Mouse (Mus musculus): ENCODE results near the gene Lrrc34. TPM values are rescaled to one million over a fixed set of nuclear protein-coding genes. Genes with fewer than 3 reads are reported as not detected.

Gene Lrrc34
- polyA plus RNA-seq, 1 experiment from 2014 or later = 1.1 TPM

DNA sequence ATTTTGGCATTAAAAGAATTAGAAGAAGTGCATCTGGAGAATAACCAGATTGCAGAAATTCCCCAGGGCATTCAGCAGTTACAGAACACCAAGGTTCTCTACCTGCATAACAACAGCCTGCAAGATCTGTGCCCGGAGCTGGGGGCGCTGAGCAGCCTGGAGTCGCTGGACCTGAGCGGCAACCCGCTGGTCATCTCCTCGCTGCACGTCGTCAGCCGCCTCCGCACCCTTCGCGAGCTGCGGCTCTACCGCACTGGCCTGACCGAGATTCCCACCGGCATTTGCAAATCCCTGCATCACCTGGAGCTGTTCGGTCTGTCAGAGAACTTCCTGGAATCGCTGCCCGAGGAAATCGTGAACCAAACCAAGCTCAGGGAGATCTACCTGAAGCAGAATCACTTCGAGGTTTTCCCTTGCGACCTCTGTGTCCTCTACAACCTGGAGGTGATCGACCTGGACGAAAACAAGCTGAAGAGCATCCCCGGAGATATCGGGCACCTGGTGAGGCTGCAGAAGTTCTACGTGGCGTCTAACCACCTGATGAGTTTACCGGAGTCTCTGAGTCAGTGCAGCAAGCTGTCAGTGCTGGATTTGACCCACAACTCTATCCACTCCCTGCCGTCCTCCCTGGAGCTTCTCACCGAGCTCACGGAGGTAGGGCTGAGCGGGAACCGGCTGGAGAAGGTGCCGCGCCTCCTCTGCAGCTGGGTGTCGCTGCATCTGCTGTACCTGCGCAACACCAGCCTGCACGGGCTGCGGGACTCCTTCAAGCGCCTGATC, 2.6 kb upstream of the Lrrc34 start:
- Histone ChIP-seq H3K27ac (replicated peaks; ENCODE audit: low read depth, low read length) (no peak overlapping the region), H3K9me3 (ENCODE audit: control insufficient read depth, low read length) (no peaks in the 10 kb centered on the region), H3K4me3 (replicated peaks; ENCODE audit: low read depth, low read length) (peak overlapping the region; percentile 44), H3K36me3 (ENCODE audit: control insufficient read depth, insufficient read depth, low read length) (no peaks in the 10 kb centered on the region), H3K9ac (replicated peaks; ENCODE audit: low read length) (peak overlapping the region; percentile 43; the same call in 1 of the 2 replicates), H3K4me2 (ENCODE audit: low read length) (peak overlapping the region; percentile 84), H3K4me1 (ENCODE audit: control insufficient read depth, insufficient read depth, low read length) (peaks cover 4% of the 10 kb centered on the region; the same call in 1 of the 2 replicates), H3K27me3 (ENCODE audit: control insufficient read depth, insufficient read depth, low read length) (peaks cover 12% of the 10 kb centered on the region)
- DNase-seq = peak; percentile 69
- under 1% methylated on average over 41 of the region's 41 CpGs for WGBS
- ATAC-seq (ENCODE audit: low FRiP score, low TSS enrichment) = peak; percentile 55; the same call in 1 of the 2 replicates

DNA sequence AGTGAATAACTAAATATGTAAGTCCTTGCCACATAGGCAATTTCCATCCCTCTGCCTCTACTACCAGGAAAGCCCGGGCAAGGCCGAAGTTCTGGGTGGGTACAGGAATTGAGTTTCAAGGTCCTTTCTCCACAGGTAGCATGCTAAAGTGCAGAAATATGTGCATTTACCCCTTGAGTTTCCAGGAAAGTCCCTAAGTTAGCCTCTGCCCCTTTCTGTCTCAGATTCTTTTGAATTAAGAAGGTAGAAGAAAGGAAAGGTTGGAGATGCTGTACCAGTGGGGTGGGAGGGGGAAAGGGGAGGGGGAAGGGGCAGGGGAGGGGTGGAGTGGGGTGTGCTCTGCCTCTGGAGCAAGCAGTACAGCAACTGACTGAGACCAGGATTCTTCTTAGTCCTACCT, 797 bp upstream of the Lrrc34 start:
- Histone ChIP-seq H3K27ac (replicated peaks; ENCODE audit: low read depth, low read length) (no peak overlapping the region), H3K9ac (replicated peaks; ENCODE audit: low read length) (no peak overlapping the region), H3K4me3 (replicated peaks; ENCODE audit: low read depth, low read length) (no peak overlapping the region), H3K27me3 (ENCODE audit: control insufficient read depth, insufficient read depth, low read length) (peaks cover 12% of the 10 kb centered on the region), H3K4me1 (ENCODE audit: control insufficient read depth, insufficient read depth, low read length) (peaks cover 4% of the 10 kb centered on the region; the same call in 1 of the 2 replicates), H3K9me3 (ENCODE audit: control insufficient read depth, low read length) (no peaks in the 10 kb centered on the region), H3K36me3 (ENCODE audit: control insufficient read depth, insufficient read depth, low read length) (no peaks in the 10 kb centered on the region), H3K4me2 (ENCODE audit: low read length) (no peak overlapping the region)
- 100% methylated on average over 2 of the region's 2 CpGs for WGBS
- DNase-seq (no peak), ATAC-seq (ENCODE audit: low FRiP score, low TSS enrichment) (no peak)

DNA sequence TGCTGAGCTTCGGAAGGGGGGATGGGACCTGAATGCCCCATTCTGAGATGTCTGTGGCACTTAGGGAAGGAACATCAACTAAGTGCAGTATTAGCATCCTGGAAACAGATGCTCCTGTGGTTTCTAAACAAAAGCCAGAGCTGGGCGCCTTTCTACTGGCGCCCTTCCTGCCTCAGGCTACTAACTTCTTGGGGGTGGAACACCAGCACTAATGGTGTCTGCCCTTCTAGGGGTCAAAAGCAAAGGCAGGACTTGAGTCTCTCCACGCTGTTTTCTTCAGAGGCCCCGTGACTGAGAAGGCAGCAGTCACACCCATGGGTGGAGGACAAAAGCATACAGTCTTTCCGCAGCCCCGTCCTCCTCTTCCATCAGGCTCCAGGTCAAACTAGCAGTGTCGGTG, 908 bp downstream of the Lrrc34 start:
- no peak for DNase-seq
- WGBS = 55% methylated on average over 8 of the region's 8 CpGs
- Histone ChIP-seq H3K36me3 (ENCODE audit: control insufficient read depth, insufficient read depth, low read length) (no peaks in the 10 kb centered on the region), H3K27me3 (ENCODE audit: control insufficient read depth, insufficient read depth, low read length) (peaks cover 12% of the 10 kb centered on the region), H3K9me3 (ENCODE audit: control insufficient read depth, low read length) (no peaks in the 10 kb centered on the region), H3K9ac (replicated peaks; ENCODE audit: low read length) (no peak overlapping the region), H3K4me2 (ENCODE audit: low read length) (no peak overlapping the region), H3K27ac (replicated peaks; ENCODE audit: low read depth, low read length) (no peak overlapping the region), H3K4me1 (ENCODE audit: control insufficient read depth, insufficient read depth, low read length) (peaks cover 4% of the 10 kb centered on the region; the same call in 1 of the 2 replicates), H3K4me3 (replicated peaks; ENCODE audit: low read depth, low read length) (no peak overlapping the region)
- no peak for ATAC-seq (ENCODE audit: low FRiP score, low TSS enrichment)

DNA sequence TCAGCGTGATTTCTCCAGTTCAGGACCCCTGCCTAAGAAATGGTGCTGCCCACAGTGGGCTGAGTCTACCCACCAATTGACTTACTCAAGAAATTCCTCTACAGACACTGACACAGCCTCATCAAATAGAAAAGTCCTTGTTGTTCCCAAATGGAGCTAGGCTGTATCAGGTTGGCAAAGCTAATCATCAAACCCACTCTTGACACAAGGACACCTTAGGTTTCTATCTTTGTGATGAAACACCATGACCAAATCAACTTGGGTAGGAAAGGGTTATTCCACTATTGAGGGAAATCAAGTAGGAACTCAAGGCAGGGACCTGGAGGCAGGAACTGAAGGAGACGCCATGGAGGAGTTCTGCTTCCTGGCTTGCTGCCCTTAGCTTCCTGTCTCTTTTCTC, 3.5 kb downstream of the Lrrc34 start, which contains the start of gene Lrriq4:
Lrriq4 (plus strand) TSS at position 301 of the 400 bp plus-strand sequence.
- ATAC-seq (ENCODE audit: low FRiP score, low TSS enrichment) (no peak), DNase-seq (no peak)
- no peaks in the 10 kb centered on the region for H3K9me3 ChIP-seq (ENCODE audit: control insufficient read depth, low read length)
- 0 out of 2 replicates have a peak, but pooled peaks cover 4% of the 10 kb centered on the region for H3K27me3 ChIP-seq (ENCODE audit: control insufficient read depth, insufficient read depth, low read length)
- peaks cover 4% of the 10 kb centered on the region; the same call in 1 of the 2 replicates for H3K4me1 ChIP-seq (ENCODE audit: control insufficient read depth, insufficient read depth, low read length)
- no peak within 1 kb of the TSS for H3K4me3 ChIP-seq (replicated peaks; ENCODE audit: low read depth, low read length)
- H3K9ac ChIP-seq (replicated peaks; ENCODE audit: low read length) = no peak within 1 kb of the TSS
- H3K36me3 ChIP-seq (ENCODE audit: control insufficient read depth, insufficient read depth, low read length) = no peaks in the 10 kb centered on the region
- WGBS = 79% methylated on average over 2 of the region's 2 CpGs
- H3K4me2 ChIP-seq (ENCODE audit: low read length) = no peak within 1 kb of the TSS
- H3K27ac ChIP-seq (replicated peaks; ENCODE audit: low read depth, low read length) = no peak within 1 kb of the TSS

DNA sequence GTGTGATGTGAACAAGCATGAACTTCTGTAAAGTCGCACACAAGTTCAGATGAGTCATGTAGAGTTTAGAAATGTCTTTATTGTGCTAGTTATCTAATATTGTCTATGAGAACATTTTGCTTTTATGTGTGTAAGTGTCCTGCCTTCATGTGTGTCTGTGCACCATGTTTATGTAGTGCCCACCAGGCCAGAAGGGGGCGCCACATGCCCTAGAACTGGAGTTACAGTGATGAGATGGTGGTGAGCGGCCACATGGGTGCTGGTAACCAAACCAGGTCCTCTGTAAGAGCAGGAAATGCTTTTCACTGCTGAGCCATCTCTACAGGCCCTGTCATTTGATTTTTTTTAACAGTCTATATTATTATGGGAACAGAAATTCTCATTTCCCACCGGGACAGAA, 12.0 kb downstream of the Lrrc34 start:
- no peaks in the 10 kb centered on the region for H3K9me3 ChIP-seq (ENCODE audit: control insufficient read depth, low read length)
- ATAC-seq (ENCODE audit: low FRiP score, low TSS enrichment) (no peak), DNase-seq (no peak)
- H3K36me3 ChIP-seq (ENCODE audit: control insufficient read depth, insufficient read depth, low read length) = no peaks in the 10 kb centered on the region
- H3K27ac ChIP-seq (replicated peaks; ENCODE audit: low read depth, low read length) = no peak overlapping the region
- H3K4me3 ChIP-seq (replicated peaks; ENCODE audit: low read depth, low read length) = no peak overlapping the region
- no peak overlapping the region for H3K4me2 ChIP-seq (ENCODE audit: low read length)
- H3K9ac ChIP-seq (replicated peaks; ENCODE audit: low read length) = no peak overlapping the region
- no peaks in the 10 kb centered on the region for H3K4me1 ChIP-seq (ENCODE audit: control insufficient read depth, insufficient read depth, low read length)
- H3K27me3 ChIP-seq (ENCODE audit: control insufficient read depth, insufficient read depth, low read length) = no peaks in the 10 kb centered on the region
- WGBS = 84% methylated on average over 4 of the region's 4 CpGs

DNA sequence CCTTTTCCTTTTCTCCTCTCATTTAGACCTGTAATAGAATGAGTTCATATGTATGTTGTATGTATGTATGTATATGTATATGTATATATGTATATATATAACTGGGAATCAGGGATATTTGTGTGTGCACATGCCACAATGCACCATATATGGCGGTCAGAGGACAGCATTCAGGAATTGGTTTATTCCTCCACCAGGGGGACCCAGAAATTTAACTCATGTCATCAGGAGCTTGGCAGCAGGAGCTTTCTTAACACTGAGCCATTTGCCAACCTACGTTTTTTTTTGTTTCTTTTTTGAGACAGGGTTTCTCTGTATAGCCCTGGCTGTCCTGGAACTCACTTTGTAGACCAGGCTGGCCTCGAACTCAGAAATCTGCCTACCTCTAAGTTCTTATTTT, 14.0 kb downstream of the Lrrc34 start:
- no peaks in the 10 kb centered on the region for H3K9me3 ChIP-seq (ENCODE audit: control insufficient read depth, low read length)
- no peaks in the 10 kb centered on the region for H3K36me3 ChIP-seq (ENCODE audit: control insufficient read depth, insufficient read depth, low read length)
- H3K27me3 ChIP-seq (ENCODE audit: control insufficient read depth, insufficient read depth, low read length) = no peaks in the 10 kb centered on the region
- H3K4me1 ChIP-seq (ENCODE audit: control insufficient read depth, insufficient read depth, low read length) = no peaks in the 10 kb centered on the region
- H3K27ac ChIP-seq (replicated peaks; ENCODE audit: low read depth, low read length) = no peak overlapping the region
- no peak overlapping the region for H3K4me2 ChIP-seq (ENCODE audit: low read length)
- no peak overlapping the region for H3K9ac ChIP-seq (replicated peaks; ENCODE audit: low read length)
- DNase-seq (peak; percentile 24), ATAC-seq (ENCODE audit: low FRiP score, low TSS enrichment) (no peak)
- 67% methylated on average over 3 of the region's 3 CpGs for WGBS
- no peak overlapping the region for H3K4me3 ChIP-seq (replicated peaks; ENCODE audit: low read depth, low read length)

DNA sequence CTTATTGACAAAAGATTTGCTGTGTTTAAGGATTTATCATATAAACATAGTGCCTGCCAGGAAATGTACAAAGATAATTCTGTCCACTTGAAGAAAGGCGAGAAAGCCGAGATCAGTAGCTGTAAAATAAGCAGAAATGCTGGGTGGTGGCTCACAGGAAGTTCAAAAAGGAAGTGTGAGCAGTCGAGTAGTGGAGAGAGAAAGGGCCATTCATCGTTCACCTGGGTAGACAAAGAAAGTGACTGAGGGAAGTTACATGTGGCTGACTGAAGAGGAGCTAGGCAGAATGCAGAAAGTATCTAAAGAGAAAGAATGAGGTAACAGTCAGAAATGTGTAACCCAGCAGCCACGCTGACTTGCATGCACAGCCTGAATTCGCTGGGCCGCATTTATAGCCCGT, 27.5 kb downstream of the Lrrc34 start:
- no peak overlapping the region for H3K9ac ChIP-seq (replicated peaks; ENCODE audit: low read length)
- H3K4me1 ChIP-seq (ENCODE audit: control insufficient read depth, insufficient read depth, low read length) = no peaks in the 10 kb centered on the region
- H3K36me3 ChIP-seq (ENCODE audit: control insufficient read depth, insufficient read depth, low read length) = peaks cover 50% of the 10 kb centered on the region
- DNase-seq (no peak), ATAC-seq (ENCODE audit: low FRiP score, low TSS enrichment) (no peak)
- no peak overlapping the region for H3K27ac ChIP-seq (replicated peaks; ENCODE audit: low read depth, low read length)
- no peak overlapping the region for H3K4me2 ChIP-seq (ENCODE audit: low read length)
- H3K27me3 ChIP-seq (ENCODE audit: control insufficient read depth, insufficient read depth, low read length) = no peaks in the 10 kb centered on the region
- H3K9me3 ChIP-seq (ENCODE audit: control insufficient read depth, low read length) = no peaks in the 10 kb centered on the region
- WGBS = 97% methylated on average over 8 of the region's 8 CpGs
- no peak overlapping the region for H3K4me3 ChIP-seq (replicated peaks; ENCODE audit: low read depth, low read length)

DNA sequence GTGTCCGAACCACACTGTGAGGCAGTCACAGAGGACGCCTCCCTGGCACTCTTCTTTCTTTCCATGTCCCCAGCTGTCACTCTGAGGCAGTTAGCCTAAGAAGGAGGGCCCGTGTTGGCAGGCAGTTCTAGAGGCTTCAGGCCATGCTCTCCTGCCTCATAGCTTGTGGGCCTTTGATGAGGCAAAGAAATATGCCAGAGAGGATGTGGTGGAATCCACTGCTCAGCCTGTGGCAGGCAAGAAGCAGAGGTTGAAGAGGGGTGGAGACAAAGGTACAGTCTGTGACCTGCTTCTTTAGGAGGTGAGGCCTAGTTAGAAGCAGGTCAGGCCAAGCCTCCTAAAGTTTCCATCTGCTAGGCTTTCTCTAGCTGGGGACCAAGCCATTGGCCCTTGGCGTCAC, 36.7 kb downstream of the Lrrc34 start:
- DNase-seq (no peak), ATAC-seq (ENCODE audit: low FRiP score, low TSS enrichment) (no peak)
- H3K4me2 ChIP-seq (ENCODE audit: low read length) = no peak overlapping the region
- no peak overlapping the region for H3K9ac ChIP-seq (replicated peaks; ENCODE audit: low read length)
- H3K27me3 ChIP-seq (ENCODE audit: control insufficient read depth, insufficient read depth, low read length) = no peaks in the 10 kb centered on the region
- 93% methylated on average over 4 of the region's 4 CpGs for WGBS
- no peak overlapping the region for H3K27ac ChIP-seq (replicated peaks; ENCODE audit: low read depth, low read length)
- H3K4me3 ChIP-seq (replicated peaks; ENCODE audit: low read depth, low read length) = no peak overlapping the region
- H3K9me3 ChIP-seq (ENCODE audit: control insufficient read depth, low read length) = no peaks in the 10 kb centered on the region
- H3K4me1 ChIP-seq (ENCODE audit: control insufficient read depth, insufficient read depth, low read length) = no peaks in the 10 kb centered on the region
- H3K36me3 ChIP-seq (ENCODE audit: control insufficient read depth, insufficient read depth, low read length) = peaks cover 83% of the 10 kb centered on the region

DNA sequence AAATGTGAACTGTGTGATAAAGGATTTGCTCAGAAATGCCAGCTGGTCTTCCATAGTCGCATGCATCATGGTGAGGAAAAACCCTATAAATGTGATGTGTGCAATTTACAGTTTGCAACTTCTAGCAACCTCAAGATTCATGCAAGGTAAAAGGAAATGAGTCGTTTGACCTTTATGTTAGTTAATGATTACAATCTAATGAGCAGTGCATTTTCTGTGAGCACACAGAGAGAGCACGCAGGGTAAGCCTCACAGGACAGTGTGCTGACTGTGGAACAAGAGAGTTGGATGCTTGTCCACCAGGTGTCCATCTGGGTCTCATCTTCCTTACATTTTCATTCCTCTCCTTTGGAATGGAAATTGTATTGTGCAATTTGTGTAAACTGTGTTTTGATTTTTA, 38.7 kb downstream of the Lrrc34 start:
- H3K9me3 ChIP-seq (ENCODE audit: control insufficient read depth, low read length) = no peaks in the 10 kb centered on the region
- no peak for ATAC-seq (ENCODE audit: low FRiP score, low TSS enrichment)
- no peak overlapping the region for H3K27ac ChIP-seq (replicated peaks; ENCODE audit: low read depth, low read length)
- no peak overlapping the region for H3K9ac ChIP-seq (replicated peaks; ENCODE audit: low read length)
- H3K4me3 ChIP-seq (replicated peaks; ENCODE audit: low read depth, low read length) = no peak overlapping the region
- WGBS = 95% methylated on average over 3 of the region's 3 CpGs
- H3K27me3 ChIP-seq (ENCODE audit: control insufficient read depth, insufficient read depth, low read length) = no peaks in the 10 kb centered on the region
- H3K36me3 ChIP-seq (ENCODE audit: control insufficient read depth, insufficient read depth, low read length) = peaks cover 84% of the 10 kb centered on the region
- no peak overlapping the region for H3K4me2 ChIP-seq (ENCODE audit: low read length)
- no peaks in the 10 kb centered on the region for H3K4me1 ChIP-seq (ENCODE audit: control insufficient read depth, insufficient read depth, low read length)
- no peak for DNase-seq
